15 mouse cellular contexts compared by ENCODE assay signal in the genomic region with DNA sequence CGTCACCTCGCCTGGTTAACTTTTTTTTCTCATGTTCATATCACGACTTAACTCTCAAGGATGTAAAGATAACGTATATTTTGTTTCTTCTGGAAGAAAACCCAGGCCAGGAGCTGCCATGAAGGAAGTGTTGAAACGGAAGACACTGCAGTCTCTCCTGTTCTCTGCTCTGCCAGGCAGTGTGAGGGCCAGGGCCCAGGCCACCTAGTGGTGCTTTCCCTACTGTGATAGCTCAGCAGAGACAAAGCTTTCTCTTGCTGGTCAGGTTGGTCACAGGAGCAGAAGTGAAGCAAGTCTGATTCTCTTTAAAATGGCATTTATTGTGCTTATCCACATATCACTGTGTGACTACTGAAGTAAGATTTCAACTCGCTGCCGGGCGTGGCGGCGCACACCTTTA. TPM values are rescaled to one million over a fixed set of nuclear protein-coding genes. Genes with fewer than 3 reads are reported as not detected.
DNase-seq lines count a peak whose midpoint lies in the region; ATAC-seq and TF ChIP-seq lines count a peak whose summit lies in the region.
"Had no signal": no experiment of that assay in that cellular context is flagged by ENCODE, and none has a peak within 500 bp of the region (broad histone marks: within the 10 kb centered on the region; RNA-seq: fewer than 3 reads in every experiment).

No protein-coding gene starts in this region.

- TF ChIP-seq POLR2A in ES-Bruce4 (IDR thresholded peaks at IDR 0.05; ENCODE audit: insufficient read depth, low read length) = no peak
- TF ChIP-seq POLR2A in cortical plate, adult 2 months (IDR thresholded peaks at IDR 0.05; ENCODE audit: extremely low read depth, insufficient read depth, low read length) = no peak

- H3K4me3 ChIP-seq in gastrocnemius, adult 2 months = no peak overlapping the region
- H3K4me3 ChIP-seq in left cerebral cortex, adult 2 months = no peak overlapping the region
- H3K4me3 ChIP-seq in ES-Bruce4 (ENCODE audit: low read depth, low read length) = no peak overlapping the region
- H3K4me3 ChIP-seq in cortical plate, adult 2 months (ENCODE audit: insufficient read depth, low read length) = no peak overlapping the region
- H3K4me3 ChIP-seq in heart, embryonic 11.5 days (ENCODE audit: low read depth, low read length) = no peak overlapping the region
- H3K4me3 ChIP-seq: embryonic facial prominence, embryonic 13.5 days; heart, embryonic 12.5 days; limb, embryonic 15.5 days; megakaryocyte, embryonic 14.5 days had no signal

- no peak overlapping the region for H3K27ac ChIP-seq in gastrocnemius, adult 2 months
- no peak overlapping the region for H3K27ac ChIP-seq in left cerebral cortex, adult 2 months
- H3K27ac ChIP-seq in ES-Bruce4 (ENCODE audit: insufficient read depth, low read length) = no peak overlapping the region
- no peak overlapping the region for H3K27ac ChIP-seq in cortical plate, adult 2 months (ENCODE audit: insufficient read depth, low read length)
- no peak overlapping the region for H3K27ac ChIP-seq in heart, embryonic 11.5 days (ENCODE audit: low read depth, low read length)
- H3K27ac ChIP-seq: embryonic facial prominence, embryonic 13.5 days; limb, embryonic 15.5 days had no signal

- ATAC-seq in heart, embryonic 11.5 days (replicated peaks; ENCODE audit: insufficient number of reproducible peaks, low FRiP score, low TSS enrichment) = no peak
- ATAC-seq: activated CD4-positive, CD25-positive, alpha-beta regulatory T cell, adult 4 months had no signal

- no peaks in the 10 kb centered on the region for H3K9me3 ChIP-seq in ES-Bruce4 (replicated peaks; ENCODE audit: control insufficient read depth, insufficient read depth, low read length, poor library complexity, severe bottlenecking)
- H3K9me3 ChIP-seq in heart, embryonic 11.5 days (replicated peaks; ENCODE audit: control insufficient read depth, low read length) = no peaks in the 10 kb centered on the region
- H3K9me3 ChIP-seq: embryonic facial prominence, embryonic 13.5 days; limb, embryonic 15.5 days had no signal

- 0 out of 2 replicates have a peak, but pooled peaks have one; percentile 4 for TF ChIP-seq CTCF in gastrocnemius, adult 2 months (IDR thresholded peaks at IDR 0.05)
- TF ChIP-seq CTCF in left cerebral cortex, adult 2 months (IDR thresholded peaks at IDR 0.05) = peak; percentile 35
- peak; percentile 20 for TF ChIP-seq CTCF in ES-Bruce4 (IDR thresholded peaks at IDR 0.05; ENCODE audit: low read depth, low read length)
- TF ChIP-seq CTCF in cortical plate, adult 2 months (IDR thresholded peaks at IDR 0.05; ENCODE audit: extremely low read depth, insufficient read depth, low read length) = 0 out of 2 replicates have a peak, but pooled peaks have one; percentile 17

- no peak for DNase-seq in gastrocnemius, adult 2 months
- no peak for DNase-seq in gastrocnemius, postnatal 4 days (ENCODE audit: low spot score in 2 of 2)
- no peak for DNase-seq in left cerebral cortex, adult 2 months (ENCODE audit: extremely low spot score in 1 of 2, low spot score in 2 of 2)
- no peak for DNase-seq in left cerebral cortex, postnatal 25 days (ENCODE audit: low spot score in 2 of 2)
- DNase-seq in spleen, postnatal 10 days (ENCODE audit: low spot score in 2 of 2) = no peak
- DNase-seq: cerebellum, adult 11 months; thymus, postnatal 14 days had no signal

- peaks cover 29% of the 10 kb centered on the region for H3K36me3 ChIP-seq in ES-Bruce4 (ENCODE audit: control insufficient read depth, insufficient read depth, low read length, poor library complexity, severe bottlenecking)
- H3K36me3 ChIP-seq in heart, embryonic 11.5 days (ENCODE audit: control insufficient read depth, insufficient read depth, low read length) = no peaks in the 10 kb centered on the region

- H3K4me2 ChIP-seq in heart, embryonic 11.5 days = no peak overlapping the region
- H3K4me2 ChIP-seq: embryonic facial prominence, embryonic 13.5 days; heart, embryonic 12.5 days; limb, embryonic 15.5 days had no signal

- H3K4me1 ChIP-seq in ES-Bruce4 (ENCODE audit: control insufficient read depth, insufficient read depth, low read length) = no peaks in the 10 kb centered on the region
- peaks cover under 1% of the 10 kb centered on the region; the same call in 1 of the 2 replicates for H3K4me1 ChIP-seq in cortical plate, adult 2 months (ENCODE audit: control insufficient read depth, insufficient read depth, low read length)
- H3K4me1 ChIP-seq in heart, embryonic 11.5 days (ENCODE audit: control insufficient read depth, insufficient read depth, low read length) = peaks cover 9% of the 10 kb centered on the region

- no peak for TF ChIP-seq EP300 in ES-Bruce4 (IDR thresholded peaks at IDR 0.05; ENCODE audit: insufficient read depth, low read depth, low read length)

- H3K9ac ChIP-seq in ES-Bruce4 (ENCODE audit: low read depth, poor library complexity, severe bottlenecking) = no peak overlapping the region
- H3K9ac ChIP-seq in heart, embryonic 11.5 days (ENCODE audit: low read depth, low read length) = no peak overlapping the region
- H3K9ac ChIP-seq: embryonic facial prominence, embryonic 13.5 days; heart, embryonic 12.5 days; limb, embryonic 15.5 days had no signal

- intact Hi-C loops in gastrocnemius, adult 2 months (cut with DNase I) = no loop called here
- intact Hi-C loops in left cerebral cortex, adult 2 months (cut with DNase I) = no loop called here
- intact Hi-C loops in left cerebral cortex, postnatal 25 days (cut with DNase I) = no loop called here

- 88% methylated on average over 10 of the region's 10 CpGs for WGBS in heart, embryonic 11.5 days (ENCODE audit: insufficient replicate concordance)

- H3K27me3 ChIP-seq in ES-Bruce4 (ENCODE audit: control insufficient read depth, insufficient read depth, low read length, poor library complexity, severe bottlenecking) = no peaks in the 10 kb centered on the region
- no peaks in the 10 kb centered on the region for H3K27me3 ChIP-seq in heart, embryonic 11.5 days (ENCODE audit: control insufficient read depth, insufficient read depth, low read length)
- H3K27me3 ChIP-seq: embryonic facial prominence, embryonic 13.5 days; heart, embryonic 12.5 days; limb, embryonic 15.5 days; megakaryocyte, embryonic 14.5 days had no signal

RNA-seq across cellular contexts. Expression of a gene that starts 5.9 kb away (rescaled TPM):
- 100 to 1,000 TPM; 333 to 344 TPM for total RNA-seq in gastrocnemius, adult 2 months (2021)
- total RNA-seq in gastrocnemius, postnatal 4 days (2021) = 100 to 1,000 TPM; 301 to 327 TPM
- total RNA-seq in left cerebral cortex, adult 2 months (2021) = 100 to 1,000 TPM; 647 to 672 TPM
- total RNA-seq in left cerebral cortex, postnatal 25 days (2021) = 100 to 1,000 TPM; 685 to 722 TPM
- 246 and 264 TPM in 2 replicates for polyA plus RNA-seq in ES-Bruce4 (2011; ENCODE audit: insufficient read depth, insufficient read length, low read depth, missing spikeins)
- polyA plus RNA-seq in cortical plate, adult 2 months (2012; rRNA removed) = 738 and 746 TPM in 2 replicates
- 571 and 603 TPM in 2 replicates for polyA plus RNA-seq in heart, embryonic 11.5 days (2014; fragmentation: Nextera tagmentation; extraction: Ambion mirVana)

RNA-seq across cellular contexts. Expression of a gene that starts 37.3 kb away (rescaled TPM):
- 1 to 10 TPM; 5.2 to 5.3 TPM for total RNA-seq in gastrocnemius, adult 2 months (2021)
- 10 to 100 TPM in 1 of 2 experiments, 1 to 10 TPM in 1; 9.7 to 11.7 TPM for total RNA-seq in gastrocnemius, postnatal 4 days (2021)
- total RNA-seq in left cerebral cortex, adult 2 months (2021) = 1 to 10 TPM; 1.7 to 2.1 TPM
- total RNA-seq in left cerebral cortex, postnatal 25 days (2021) = 1 to 10 TPM; 1.4 to 3.3 TPM
- polyA plus RNA-seq in ES-Bruce4 (2011; ENCODE audit: insufficient read depth, insufficient read length, low read depth, missing spikeins) = 15.7 and 21.6 TPM in 2 replicates
- polyA plus RNA-seq in cortical plate, adult 2 months (2012; rRNA removed) = 2.1 and 2.9 TPM in 2 replicates
- 4.4 and 4.7 TPM in 2 replicates for polyA plus RNA-seq in heart, embryonic 11.5 days (2014; fragmentation: Nextera tagmentation; extraction: Ambion mirVana)
